Mouse (Mus musculus) hindbrain, postnatal 0 days (tissue): Measurements from ENCODE around the gene Itga4. TPM values are rescaled to one million over a fixed set of nuclear protein-coding genes. Genes with fewer than 3 reads are reported as not detected.
A peak's percentile ranks its signal among the peaks of the same experiment; 100 is the strongest.

ENCODE experiments used
- ATAC-seq: fragments of 200-750 bp; cut with Nextera tagmentation; 2 replicates; pipeline ENCODE4 v1.8.0; 2017; ENCODE audit warnings: mild to moderate bottlenecking, moderate TSS enrichment, moderate library complexity
- DNase-seq: peaks from one replicate; pipeline ENCODE4 v3.0.0-alpha.2; 2015; ENCODE audit warnings: low spot score
- H3K27ac ChIP-seq: fragments of 300-500 bp; sonication (generic); 2 replicates; pipeline ENCODE4 v1.5.1; 2014; ENCODE audit warnings: mild to moderate bottlenecking
- H3K27me3 ChIP-seq: fragments of 300-500 bp; sonication (generic); 2 replicates; pipeline ENCODE4 v1.6.1; 2014; ENCODE audit warnings: low read length, mixed read lengths; ENCODE audit not compliant: insufficient read depth
- H3K36me3 ChIP-seq: fragments of 300-500 bp; sonication (generic); 2 replicates; pipeline ENCODE4 v1.6.1; 2014; ENCODE audit warnings: low read length, mixed read lengths; ENCODE audit not compliant: insufficient read depth
- H3K4me1 ChIP-seq: fragments of 300-500 bp; sonication (generic); 2 replicates; pipeline ENCODE4 v1.6.1; 2014; ENCODE audit warnings: antibody characterized with exemption, low read length, mixed read lengths; ENCODE audit not compliant: insufficient read depth
- H3K4me2 ChIP-seq: fragments of 300-500 bp; sonication (generic); 2 replicates; pipeline ENCODE4 v1.6.1; 2014; ENCODE audit warnings: low read depth, mild to moderate bottlenecking, low read length, moderate library complexity, mixed read lengths
- H3K4me3 ChIP-seq: fragments of 300-500 bp; sonication (generic); 2 replicates; pipeline ENCODE4 v1.5.1; 2014; ENCODE audit warnings: low read length
- H3K9ac ChIP-seq: fragments of 300-500 bp; sonication (generic); replicated peaks from 2 replicates; pipeline ENCODE4 v1.6.1; 2014; ENCODE audit warnings: mild to moderate bottlenecking, low read length, moderate library complexity, mixed read lengths
- H3K9me3 ChIP-seq: fragments of 300-500 bp; sonication (generic); 2 replicates; pipeline ENCODE4 v1.6.1; 2016; ENCODE audit warnings: low read length, mixed read lengths
- CTCF ChIP-seq: IDR thresholded peaks from 2 replicates; pipeline ENCODE4 v1.5.1; 2016; ENCODE audit warnings: antibody characterized with exemption, control low read depth, low read depth
- WGBS: fragments of 180-500 bp; shearing (Covaris S2); extraction: QIAGEN DNeasy Blood & Tissue Kit; methylation state at CpG from one replicate; pipeline ENCODE4 v1.1.7; 2014; 5-methylcytosine and 5-hydroxymethylcytosine counted together
- polyA plus RNA-seq: library from polyadenylated mRNA; unstranded; fragments of >200 nt; fragmentation: Nextera tagmentation; extraction: Ambion mirVana; gene quantifications from 2 replicates; pipeline ENCODE4 v1.2.1, GENCODE M21; 2015
- total RNA-seq: library from RNA; depleted of rRNA; stranded (reverse); fragments of >200 nt; gene quantifications from 2 replicates; pipeline ENCODE4 v1.2.3, GENCODE M21; 2014

Itga4 gene
- total and polyA plus RNA-seq, 2 experiments from 2014 or later = 2.0 to 5.0 TPM

DNA sequence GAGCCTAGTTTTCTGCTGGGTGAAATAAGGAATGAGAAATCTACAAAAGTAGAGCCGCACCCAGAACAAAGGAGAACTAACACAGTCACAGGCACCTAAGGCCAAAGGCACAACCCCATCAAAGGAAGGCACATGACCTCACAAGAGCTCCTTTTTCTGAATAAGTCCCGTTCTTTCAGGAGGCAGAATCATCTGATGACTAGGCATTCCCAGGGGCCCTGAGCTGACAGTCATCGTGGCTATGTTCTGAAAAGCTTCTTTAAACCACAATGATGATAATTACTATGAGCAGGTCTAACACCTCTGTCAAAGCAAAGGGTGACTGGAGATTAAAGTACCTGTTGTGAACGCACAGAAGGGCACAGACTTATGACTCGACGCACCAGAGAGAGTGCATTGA is 108.7 kb downstream of the Itga4 start:
- H3K36me3 ChIP-seq = no peaks in the 10 kb centered on the region
- WGBS = 75% methylated on average over 6 of the region's 6 CpGs
- no peaks in the 10 kb centered on the region for H3K9me3 ChIP-seq
- H3K4me3 ChIP-seq = no peak overlapping the region
- ATAC-seq (no peak), DNase-seq (no peak)
- H3K9ac ChIP-seq = no peak overlapping the region
- no peak overlapping the region for H3K27ac ChIP-seq
- TF ChIP-seq CTCF = no peak
- H3K4me1 ChIP-seq = peaks cover 4% of the 10 kb centered on the region; the same call in 1 of the 2 replicates
- H3K27me3 ChIP-seq = no peaks in the 10 kb centered on the region
- no peak overlapping the region for H3K4me2 ChIP-seq

DNA sequence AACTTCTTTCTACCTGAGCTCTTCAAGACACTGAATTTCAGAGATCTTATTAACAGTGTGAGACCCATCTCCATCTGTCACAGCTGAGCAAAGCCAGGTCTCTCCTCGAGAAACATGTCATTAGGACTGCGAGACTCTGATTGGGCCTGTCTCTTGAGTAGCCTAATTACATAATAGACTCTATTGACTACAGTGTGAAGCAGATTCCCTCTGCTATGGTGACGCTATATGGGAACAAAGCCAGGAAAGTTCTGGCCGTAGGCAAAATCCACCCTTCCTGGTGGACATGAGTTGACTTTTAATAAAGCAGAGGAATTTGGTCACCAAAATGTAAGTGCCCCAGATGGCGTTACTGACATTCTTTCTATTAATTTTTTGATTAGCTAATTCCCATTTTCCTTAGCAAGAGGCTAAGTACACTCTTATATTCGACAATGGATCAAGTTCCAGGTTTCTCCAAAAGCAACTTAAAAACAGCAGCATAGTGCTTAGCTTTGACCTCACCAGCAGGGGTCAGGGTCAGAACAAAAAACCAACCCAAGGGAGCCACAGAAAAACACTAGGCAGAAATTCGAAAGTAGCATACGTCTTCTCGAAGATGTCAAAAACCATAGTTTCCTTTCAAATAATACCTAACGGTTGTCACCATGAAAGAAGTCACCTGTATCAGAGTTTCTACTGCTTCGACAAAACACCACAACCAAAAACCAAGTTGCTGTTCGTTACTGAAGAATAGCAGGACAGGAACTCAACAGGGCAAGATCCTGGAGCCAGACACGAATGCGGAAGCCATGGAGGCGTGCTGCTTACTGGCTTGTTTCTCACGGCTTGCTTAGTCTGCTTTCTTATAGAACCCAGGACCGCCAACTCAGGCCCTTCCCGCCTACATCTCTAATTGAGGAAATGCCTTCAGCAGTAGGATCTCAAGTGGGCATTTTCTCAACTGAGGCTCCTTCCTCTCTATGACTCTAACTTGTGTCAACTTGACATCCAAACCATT is 112.5 kb downstream of the Itga4 start:
- Histone ChIP-seq H3K9me3 (no peaks in the 10 kb centered on the region), H3K36me3 (no peaks in the 10 kb centered on the region), H3K4me3 (no peak overlapping the region), H3K27me3 (no peaks in the 10 kb centered on the region), H3K9ac (no peak overlapping the region), H3K4me1 (peaks cover 9% of the 10 kb centered on the region; the same call in 1 of the 2 replicates), H3K27ac (no peak overlapping the region), H3K4me2 (no peak overlapping the region)
- TF ChIP-seq CTCF = peak; percentile 24; the same call in 1 of the 2 replicates
- DNase-seq = peak; percentile 39
- WGBS = 64% methylated on average over 18 of the region's 18 CpGs
- peak; percentile 80 for ATAC-seq

DNA sequence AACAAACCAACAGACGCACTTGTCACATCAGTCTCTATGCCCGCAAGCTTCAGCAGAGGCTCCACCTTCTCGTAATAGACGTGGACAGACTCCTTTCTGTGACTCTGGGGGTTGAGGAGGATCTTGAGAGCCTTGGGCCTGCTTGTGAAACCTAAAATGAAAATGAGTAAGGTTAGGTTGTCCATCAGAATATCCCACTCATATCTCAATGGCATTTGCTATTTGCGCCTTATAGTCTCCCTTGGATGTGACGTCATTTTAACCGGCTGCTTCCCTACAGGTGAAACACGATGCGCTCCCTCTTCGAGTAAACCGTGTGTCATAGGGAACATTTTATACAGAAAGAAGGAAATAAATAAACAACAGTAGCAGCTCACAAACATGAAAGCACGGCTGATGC is 113.4 kb downstream of the Itga4 start:
- H3K9ac ChIP-seq = no peak overlapping the region
- H3K36me3 ChIP-seq = no peaks in the 10 kb centered on the region
- H3K27me3 ChIP-seq = no peaks in the 10 kb centered on the region
- H3K4me1 ChIP-seq = peaks cover 9% of the 10 kb centered on the region; the same call in 1 of the 2 replicates
- DNase-seq (no peak), ATAC-seq (no peak)
- no peak overlapping the region for H3K4me2 ChIP-seq
- H3K4me3 ChIP-seq = no peak overlapping the region
- H3K9me3 ChIP-seq = no peaks in the 10 kb centered on the region
- WGBS = 87% methylated on average over 12 of the region's 12 CpGs
- no peak overlapping the region for H3K27ac ChIP-seq
- no peak for TF ChIP-seq CTCF

DNA sequence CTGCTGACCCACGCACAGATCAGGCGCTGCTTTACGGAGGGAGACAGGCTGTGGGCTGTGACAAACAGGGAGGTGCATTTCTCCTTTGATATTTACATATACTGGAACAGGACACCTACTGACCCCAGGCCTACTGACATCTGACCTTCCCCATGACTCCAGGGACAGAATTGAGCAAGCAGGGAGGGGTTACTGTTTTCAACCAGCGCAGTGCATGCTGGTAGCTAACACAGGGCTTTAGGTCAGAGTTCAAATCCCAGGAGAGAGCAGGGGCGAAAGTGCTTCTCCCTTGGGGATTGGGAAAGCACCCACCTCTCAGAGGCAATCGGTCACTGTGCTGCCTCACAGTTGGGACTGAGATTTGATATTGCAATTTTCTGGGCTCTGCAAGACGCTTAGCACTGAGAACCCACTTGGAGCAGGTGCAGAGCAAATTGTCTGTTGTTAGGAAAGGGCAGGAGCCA is 113.9 kb downstream of the Itga4 start:
- no peak overlapping the region for H3K4me2 ChIP-seq
- no peak overlapping the region for H3K4me3 ChIP-seq
- H3K9ac ChIP-seq = no peak overlapping the region
- no peaks in the 10 kb centered on the region for H3K9me3 ChIP-seq
- TF ChIP-seq CTCF = no peak
- H3K36me3 ChIP-seq = no peaks in the 10 kb centered on the region
- ATAC-seq = no peak
- H3K27me3 ChIP-seq = no peaks in the 10 kb centered on the region
- H3K4me1 ChIP-seq = peaks cover 9% of the 10 kb centered on the region; the same call in 1 of the 2 replicates
- no peak for DNase-seq
- 53% methylated on average over 7 of the region's 7 CpGs for WGBS
- no peak overlapping the region for H3K27ac ChIP-seq

DNA sequence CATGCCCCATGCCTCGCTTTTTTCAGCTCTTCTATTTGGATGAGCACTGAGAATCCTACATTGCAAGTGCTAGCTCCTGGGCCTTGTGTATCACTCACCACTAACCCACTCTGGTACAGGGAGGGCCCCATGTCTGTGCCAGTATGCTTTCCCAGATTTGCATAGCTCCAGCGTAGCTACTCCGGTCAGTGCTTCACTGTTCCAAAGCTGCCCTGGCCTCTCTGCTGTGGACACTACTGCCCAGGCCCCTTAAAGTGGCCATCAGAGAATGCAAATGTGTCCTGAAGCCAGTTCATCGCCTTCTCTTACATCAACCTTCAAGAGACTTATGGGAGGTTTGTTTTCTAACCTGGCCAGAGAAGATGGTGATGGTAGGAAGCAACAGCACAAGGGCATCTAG is 114.7 kb downstream of the Itga4 start:
- no peak overlapping the region for H3K27ac ChIP-seq
- H3K4me2 ChIP-seq = no peak overlapping the region
- ATAC-seq (no peak), DNase-seq (no peak)
- WGBS = 78% methylated on average over 4 of the region's 4 CpGs
- TF ChIP-seq CTCF = no peak
- no peak overlapping the region for H3K9ac ChIP-seq
- H3K27me3 ChIP-seq = no peaks in the 10 kb centered on the region
- peaks cover 9% of the 10 kb centered on the region; the same call in 1 of the 2 replicates for H3K4me1 ChIP-seq
- no peaks in the 10 kb centered on the region for H3K36me3 ChIP-seq
- no peak overlapping the region for H3K4me3 ChIP-seq
- H3K9me3 ChIP-seq = no peaks in the 10 kb centered on the region

DNA sequence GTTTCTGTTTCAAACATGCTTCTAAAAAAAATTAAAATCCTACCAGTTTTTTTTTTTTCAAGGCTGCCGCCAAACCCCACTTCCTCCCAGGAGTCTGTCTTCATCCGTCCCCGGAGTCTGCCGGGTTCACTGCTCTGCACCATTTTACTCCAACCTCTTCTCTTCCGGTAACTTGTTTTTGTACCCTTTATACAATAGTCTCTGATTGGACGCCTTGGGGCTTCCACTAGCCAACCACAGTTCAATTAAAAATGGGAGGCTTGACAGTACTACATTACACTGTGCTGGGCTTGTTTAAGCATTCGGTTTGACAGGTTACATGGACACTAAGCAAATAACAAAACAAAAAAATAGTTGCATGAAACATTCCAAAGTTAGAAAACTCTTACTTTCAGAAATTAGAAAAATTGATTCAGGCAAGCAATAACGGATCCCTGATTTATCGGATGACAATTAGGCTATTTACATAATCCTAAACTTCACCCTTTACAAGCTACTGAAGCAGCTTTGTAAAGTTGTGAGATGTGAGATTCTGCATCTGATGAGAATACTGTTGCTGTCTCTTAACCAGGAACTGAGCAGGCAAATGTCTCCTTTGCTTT is 115.6 kb downstream of the Itga4 start:
- DNase-seq = no peak
- Histone ChIP-seq H3K9me3 (no peaks in the 10 kb centered on the region), H3K27me3 (no peaks in the 10 kb centered on the region), H3K9ac (no peak overlapping the region), H3K27ac (no peak overlapping the region), H3K4me3 (no peak overlapping the region), H3K4me1 (peaks cover 9% of the 10 kb centered on the region; the same call in 1 of the 2 replicates), H3K36me3 (no peaks in the 10 kb centered on the region), H3K4me2 (no peak overlapping the region)
- TF ChIP-seq CTCF = no peak
- ATAC-seq = no peak
- 88% methylated on average over 9 of the region's 9 CpGs for WGBS
